Mouse (Mus musculus) mammary gland, adult 2 months (tissue): ENCODE data around the gene Pet2. TPM values are rescaled to one million over a fixed set of nuclear protein-coding genes. Genes with fewer than 3 reads are reported as not detected.

Experiments used
- polyA plus RNA-seq: library from polyadenylated mRNA; depleted of rRNA; stranded (reverse); fragments of >200 nt; gene quantifications from 2 replicates; pipeline ENCODE4 v1.2.3, GENCODE M21; 2012; ENCODE audit warnings: low replicate concordance; rRNA removed

Gene Pet2
- polyA plus RNA-seq, result not detected in 2 replicates

GRCm38 (mm10) chrX:89409589-89409988 is at the start of gene Pet2:
Pet2 (minus strand) TSS chrX:89409689.

